Mouse (Mus musculus) lung, postnatal 0 days (tissue): ENCODE measurements around the gene Edem2.

Experiments used
- CTCF ChIP-seq: IDR thresholded peaks from 2 replicates; pipeline ENCODE4 v1.5.1; 2016; ENCODE audit warnings: antibody characterized with exemption, mild to moderate bottlenecking
- EP300 ChIP-seq: IDR thresholded peaks from 2 replicates; pipeline ENCODE4 v1.6.1; 2016; ENCODE audit warnings: antibody characterized with exemption, mild to moderate bottlenecking, control low read depth

GRCm38 (mm10) chr2:155751014-155751786 is 21.9 kb upstream of the Edem2 start, which contains the start of gene Procr:
- TF ChIP-seq CTCF (no peak), EP300 (no peak)
